Mouse (Mus musculus) hindbrain, embryonic 15.5 days (tissue): ENCODE results near the gene Myl6. TPM values are rescaled to one million over a fixed set of nuclear protein-coding genes. Genes with fewer than 3 reads are reported as not detected.
A peak's percentile ranks its signal among the peaks of the same experiment; 100 is the strongest.

Experiments used
- ATAC-seq: fragments of 200-750 bp; cut with Nextera tagmentation; 2 replicates; pipeline ENCODE4 v1.8.0; 2017; ENCODE audit warnings: low read depth, moderate number of reproducible peaks, moderate TSS enrichment; ENCODE audit not compliant: low FRiP score
- H3K27ac ChIP-seq: fragments of 300-500 bp; sonication (generic); replicated peaks from 2 replicates; pipeline ENCODE4 v1.5.1; 2015; ENCODE audit warnings: mild to moderate bottlenecking, inconsistent platforms
- H3K27me3 ChIP-seq: fragments of 300-500 bp; sonication (generic); 2 replicates; pipeline ENCODE4 v1.6.1; 2015; ENCODE audit warnings: control low read depth, inconsistent platforms
- H3K36me3 ChIP-seq: fragments of 300-500 bp; sonication (generic); 2 replicates; pipeline ENCODE4 v1.6.1; 2015; ENCODE audit warnings: control low read depth, inconsistent platforms
- H3K4me1 ChIP-seq: fragments of 300-500 bp; sonication (generic); replicated peaks from 2 replicates; pipeline ENCODE4 v1.6.1; 2015; ENCODE audit warnings: control low read depth, inconsistent platforms
- H3K4me2 ChIP-seq: fragments of 300-500 bp; sonication (generic); 2 replicates; pipeline ENCODE4 v1.6.1; 2015; ENCODE audit warnings: moderate library complexity, mild to moderate bottlenecking, inconsistent platforms
- H3K4me3 ChIP-seq: fragments of 300-500 bp; sonication (generic); 2 replicates; pipeline ENCODE4 v1.5.1; 2015; ENCODE audit warnings: mild to moderate bottlenecking, inconsistent platforms
- H3K9ac ChIP-seq: fragments of 300-500 bp; sonication (generic); 2 replicates; pipeline ENCODE4 v1.6.1; 2015; ENCODE audit warnings: inconsistent platforms
- H3K9me3 ChIP-seq: fragments of 300-500 bp; sonication (generic); 2 replicates; pipeline ENCODE4 v1.6.1; 2016; ENCODE audit warnings: control low read depth, inconsistent platforms
- WGBS: fragments of 180-500 bp; shearing (Covaris S2); methylation state at CpG from one replicate; pipeline ENCODE4 v1.1.7; 2015; 5-methylcytosine and 5-hydroxymethylcytosine counted together
- polyA plus RNA-seq: library from polyadenylated mRNA; unstranded; fragments of >200 nt; fragmentation: Nextera tagmentation; extraction: Ambion mirVana; gene quantifications from 2 replicates; pipeline ENCODE4 v1.2.1, GENCODE M21; 2015

Myl6 gene
- polyA plus RNA-seq = 944 and 959 TPM in 2 replicates

DNA sequence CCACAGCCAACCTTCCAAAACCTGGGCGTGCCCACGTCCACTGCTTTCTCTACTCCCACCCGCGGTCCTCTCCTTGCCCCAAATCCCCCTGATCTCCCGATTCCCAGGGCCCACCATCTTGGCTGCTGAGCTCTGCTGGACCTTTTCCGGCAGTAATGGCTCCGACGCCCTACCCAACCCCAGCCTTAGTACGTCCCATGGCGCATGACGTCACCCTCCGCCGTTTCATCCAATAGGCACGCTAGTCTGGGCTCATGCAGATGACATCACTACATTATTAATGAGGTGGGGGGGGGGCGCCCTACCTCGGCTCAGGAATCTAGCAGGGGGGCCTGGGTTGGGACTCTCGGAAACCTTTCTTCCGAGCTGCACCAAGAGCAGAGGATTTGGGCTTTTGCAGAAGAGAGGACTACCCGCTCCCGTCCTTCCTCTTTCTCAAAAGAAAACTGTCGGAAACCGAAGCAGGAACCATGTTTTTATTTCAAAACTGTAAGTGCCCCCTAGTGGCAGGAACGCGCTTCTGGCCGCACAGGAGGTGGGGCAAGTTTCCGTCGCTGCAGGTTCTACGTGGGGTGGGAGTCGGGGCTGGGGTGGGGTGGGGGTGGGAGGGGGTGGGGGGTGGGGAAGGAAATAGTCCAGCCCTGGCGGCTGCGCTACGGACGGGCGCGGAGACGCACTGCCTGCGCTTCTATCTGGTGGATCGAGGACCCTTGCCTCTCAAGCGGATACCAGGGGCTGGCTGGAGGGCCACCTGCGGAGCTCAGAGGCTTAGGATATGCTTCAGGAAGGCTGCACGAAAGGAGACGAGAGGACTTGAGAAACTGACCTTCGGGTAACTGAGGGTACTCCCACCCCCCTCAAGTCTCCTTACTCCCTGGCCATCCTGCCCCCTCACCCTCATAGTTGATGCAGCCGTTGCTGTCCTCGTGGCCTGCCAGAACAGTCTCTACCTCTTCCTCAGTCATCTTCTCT, at the start of gene Myl6:
Myl6 (minus strand) TSS at position 451 of the 972 bp plus-strand sequence.
- Histone ChIP-seq H3K27ac (peak within 1 kb of the TSS; percentile 98), H3K4me1 (peaks cover 63% of the 10 kb centered on the region), H3K27me3 (no peaks in the 10 kb centered on the region), H3K4me3 (peak within 1 kb of the TSS; percentile 55), H3K9ac (peak within 1 kb of the TSS; percentile 79), H3K9me3 (no peaks in the 10 kb centered on the region), H3K4me2 (peak within 1 kb of the TSS; percentile 86), H3K36me3 (peaks cover 24% of the 10 kb centered on the region)
- under 1% methylated on average over 45 of the region's 45 CpGs for WGBS
- ATAC-seq = peak; percentile 93

DNA sequence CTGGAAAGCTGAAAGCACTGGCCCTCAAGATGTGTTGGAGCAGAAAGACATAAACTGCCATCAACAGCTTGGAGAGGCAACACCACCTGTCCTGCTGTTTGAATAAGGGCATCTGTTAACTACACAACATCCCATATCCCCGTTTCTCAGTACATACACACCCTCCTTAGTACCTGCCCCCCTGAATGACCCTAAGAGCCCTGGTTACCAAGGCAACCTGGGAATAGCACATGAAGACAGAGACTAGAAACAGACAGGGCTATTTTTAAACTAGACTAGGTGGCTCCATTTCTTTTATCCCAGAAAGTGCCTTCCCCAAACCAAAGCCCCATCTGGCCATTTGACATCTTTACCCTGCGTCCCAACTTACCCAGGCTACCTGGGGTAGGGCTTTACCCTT, 49.2 kb upstream of the Myl6 start:
- Histone ChIP-seq H3K9ac (no peak overlapping the region), H3K4me1 (peaks cover 17% of the 10 kb centered on the region), H3K4me3 (no peak overlapping the region), H3K27me3 (no peaks in the 10 kb centered on the region), H3K4me2 (no peak overlapping the region), H3K9me3 (no peaks in the 10 kb centered on the region), H3K27ac (no peak overlapping the region), H3K36me3 (peaks cover 39% of the 10 kb centered on the region)
- 73% methylated on average over 2 of the region's 2 CpGs for WGBS
- ATAC-seq = no peak

- ATAC-seq = no peak
- Histone ChIP-seq H3K4me1 (no peaks in the 10 kb centered on the region; the same call in 1 of the 2 replicates), H3K27ac (no peak overlapping the region), H3K27me3 (no peaks in the 10 kb centered on the region), H3K4me3 (no peak overlapping the region), H3K4me2 (no peak overlapping the region), H3K9me3 (no peaks in the 10 kb centered on the region), H3K36me3 (peaks cover 17% of the 10 kb centered on the region; the same call in 1 of the 2 replicates), H3K9ac (no peak overlapping the region)
- 100% methylated on average over 1 of the region's 1 CpGs for WGBS
Measured at GRCm38 (mm10) chr10:128538340-128538870, 44.5 kb upstream of the Myl6 start.

DNA sequence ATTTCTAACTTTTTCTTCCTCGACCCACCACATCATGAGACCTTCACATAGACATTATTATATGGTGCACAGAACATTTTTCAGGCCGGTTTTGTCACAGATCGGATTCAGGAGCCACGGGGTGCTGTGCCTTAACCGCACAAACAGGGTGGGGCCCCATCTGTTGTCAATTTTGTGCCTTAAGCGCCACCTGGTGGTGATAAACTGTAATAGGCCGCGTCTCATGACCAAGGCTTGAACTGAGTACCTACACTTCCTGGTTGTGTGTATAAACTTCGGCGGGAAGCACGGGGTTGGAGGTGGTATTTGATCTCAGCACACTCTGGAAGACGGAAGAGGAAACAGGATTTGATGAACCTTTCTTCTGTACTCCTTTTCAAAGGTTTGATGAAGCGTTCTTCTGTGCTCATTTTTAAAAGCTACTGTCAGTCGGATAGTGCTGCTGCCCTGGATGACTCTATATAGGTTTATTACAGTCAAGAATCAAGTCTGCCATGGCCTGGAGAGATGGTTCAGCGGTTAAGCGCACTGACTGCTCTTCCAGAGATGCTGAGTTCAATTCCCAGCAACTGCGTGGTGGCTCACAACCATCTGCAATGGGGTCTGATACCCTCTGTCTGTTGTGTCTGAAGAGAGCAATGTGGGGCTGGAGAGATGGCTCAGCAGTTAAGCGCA, 42.5 kb upstream of the Myl6 start:
- Histone ChIP-seq H3K4me2 (peak overlapping the region; percentile 51), H3K36me3 (peaks cover 4% of the 10 kb centered on the region; the same call in 1 of the 2 replicates), H3K4me3 (peak overlapping the region; percentile 20), H3K27me3 (no peaks in the 10 kb centered on the region), H3K27ac (0 out of 2 replicates have a peak overlapping the region, but pooled peaks have one; percentile 11), H3K4me1 (no peaks in the 10 kb centered on the region; the same call in 1 of the 2 replicates), H3K9me3 (no peaks in the 10 kb centered on the region), H3K9ac (no peak overlapping the region)
- peak; percentile 82 for ATAC-seq
- WGBS = 18% methylated on average over 18 of the region's 18 CpGs

GRCm38 (mm10) chr10:128535624-128536265, 41.8 kb upstream of the Myl6 start:
- H3K4me2 ChIP-seq = peak overlapping the region; percentile 51
- 0 out of 2 replicates have a peak, but pooled peaks cover 2% of the 10 kb centered on the region for H3K27me3 ChIP-seq
- H3K4me3 ChIP-seq = peak overlapping the region; percentile 20
- H3K9ac ChIP-seq = no peak overlapping the region
- 76% methylated on average over 4 of the region's 4 CpGs for WGBS
- H3K4me1 ChIP-seq = no peaks in the 10 kb centered on the region; the same call in 1 of the 2 replicates
- no peak for ATAC-seq
- H3K36me3 ChIP-seq = no peaks in the 10 kb centered on the region
- H3K9me3 ChIP-seq = no peaks in the 10 kb centered on the region
- 0 out of 2 replicates have a peak overlapping the region, but pooled peaks have one; percentile 11 for H3K27ac ChIP-seq

GRCm38 (mm10) chr10:128535206-128535605, 41.3 kb upstream of the Myl6 start:
- Histone ChIP-seq H3K9me3 (no peaks in the 10 kb centered on the region), H3K4me3 (no peak overlapping the region), H3K27me3 (0 out of 2 replicates have a peak, but pooled peaks cover 2% of the 10 kb centered on the region), H3K4me1 (no peaks in the 10 kb centered on the region; the same call in 1 of the 2 replicates), H3K27ac (no peak overlapping the region), H3K36me3 (no peaks in the 10 kb centered on the region), H3K4me2 (no peak overlapping the region), H3K9ac (no peak overlapping the region)
- no peak for ATAC-seq
- 89% methylated on average over 2 of the region's 2 CpGs for WGBS

GRCm38 (mm10) chr10:128526366-128527356, 32.7 kb upstream of the Myl6 start:
- Histone ChIP-seq H3K27me3 (0 out of 2 replicates have a peak, but pooled peaks cover 2% of the 10 kb centered on the region), H3K9ac (0 out of 2 replicates have a peak overlapping the region, but pooled peaks have one; percentile 10), H3K4me1 (peaks cover 27% of the 10 kb centered on the region), H3K4me2 (peak overlapping the region; percentile 99), H3K4me3 (peak overlapping the region; percentile 77), H3K9me3 (no peaks in the 10 kb centered on the region), H3K36me3 (no peaks in the 10 kb centered on the region), H3K27ac (peak overlapping the region; percentile 39; the same call in 1 of the 2 replicates)
- ATAC-seq = no peak
- 29% methylated on average over 28 of the region's 28 CpGs for WGBS

GRCm38 (mm10) chr10:128525671-128526308, 31.8 kb upstream of the Myl6 start, which contains the start of gene Esyt1:
Gene Esyt1 (minus strand): TSS chr10:128525871.
- H3K4me2 ChIP-seq = peak within 1 kb of the TSS; percentile 99
- no peaks in the 10 kb centered on the region for H3K9me3 ChIP-seq
- peak within 1 kb of the TSS; percentile 65 for H3K9ac ChIP-seq
- no peaks in the 10 kb centered on the region for H3K36me3 ChIP-seq
- peaks cover 27% of the 10 kb centered on the region for H3K4me1 ChIP-seq
- ATAC-seq = peak; percentile 96
- H3K27me3 ChIP-seq = no peaks in the 10 kb centered on the region
- H3K4me3 ChIP-seq = peak within 1 kb of the TSS; percentile 77
- peak within 1 kb of the TSS; percentile 40 for H3K27ac ChIP-seq
- WGBS = under 1% methylated on average over 37 of the region's 37 CpGs

GRCm38 (mm10) chr10:128524732-128525662, 31.1 kb upstream of the Myl6 start:
- H3K4me3 ChIP-seq = peak overlapping the region; percentile 77
- H3K9me3 ChIP-seq = no peaks in the 10 kb centered on the region
- H3K27me3 ChIP-seq = no peaks in the 10 kb centered on the region
- peak; percentile 40 for ATAC-seq
- peaks cover 27% of the 10 kb centered on the region for H3K4me1 ChIP-seq
- H3K36me3 ChIP-seq = no peaks in the 10 kb centered on the region
- H3K4me2 ChIP-seq = peak overlapping the region; percentile 99
- H3K9ac ChIP-seq = peak overlapping the region; percentile 65
- H3K27ac ChIP-seq = peak overlapping the region; percentile 40
- under 1% methylated on average over 58 of the region's 58 CpGs for WGBS
